Mouse (Mus musculus) heart, embryonic 11.5 days (tissue): ENCODE data around the gene Rxfp4. TPM values are rescaled to one million over a fixed set of nuclear protein-coding genes. Genes with fewer than 3 reads are reported as not detected.
A peak's percentile ranks its signal among the peaks of the same experiment; 100 is the strongest.

Experiments
- ATAC-seq: fragments of 200-750 bp; cut with Nextera tagmentation; replicated peaks from 2 replicates; pipeline ENCODE4 v1.8.0; 2017; ENCODE audit warnings: moderate library complexity; ENCODE audit not compliant: insufficient number of reproducible peaks, low FRiP score, low TSS enrichment
- H3K27ac ChIP-seq: fragments of 300-500 bp; sonication (generic); 2 replicates; pipeline ENCODE4 v1.5.1; 2014; ENCODE audit warnings: mild to moderate bottlenecking, low read depth, low read length
- H3K27me3 ChIP-seq: fragments of 300-500 bp; sonication (generic); 2 replicates; pipeline ENCODE4 v1.6.1; 2014; ENCODE audit warnings: mild to moderate bottlenecking, low read length, mixed read lengths; ENCODE audit not compliant: control insufficient read depth, insufficient read depth
- H3K36me3 ChIP-seq: fragments of 300-500 bp; sonication (generic); 2 replicates; pipeline ENCODE4 v1.6.1; 2014; ENCODE audit warnings: mild to moderate bottlenecking, low read length, moderate library complexity, mixed read lengths; ENCODE audit not compliant: control insufficient read depth, insufficient read depth
- H3K4me1 ChIP-seq: fragments of 300-500 bp; sonication (generic); 2 replicates; pipeline ENCODE4 v1.6.1; 2014; ENCODE audit warnings: low read length; ENCODE audit not compliant: control insufficient read depth, insufficient read depth
- H3K4me2 ChIP-seq: fragments of 300-500 bp; sonication (generic); 2 replicates; pipeline ENCODE4 v1.6.1; 2014; ENCODE audit warnings: mild to moderate bottlenecking, moderate library complexity
- H3K4me3 ChIP-seq: fragments of 300-500 bp; sonication (generic); 2 replicates; pipeline ENCODE4 v1.5.1; 2014; ENCODE audit warnings: low read depth, low read length
- H3K9ac ChIP-seq: fragments of 300-500 bp; sonication (generic); 2 replicates; pipeline ENCODE4 v1.6.1; 2014; ENCODE audit warnings: mild to moderate bottlenecking, low read depth, low read length, moderate library complexity
- H3K9me3 ChIP-seq: fragments of 300-500 bp; sonication (generic); replicated peaks from 2 replicates; pipeline ENCODE4 v1.6.1; 2016; ENCODE audit warnings: low read length; ENCODE audit not compliant: control insufficient read depth
- WGBS: fragments of 180-500 bp; shearing (Covaris S2); extraction: QIAGEN DNeasy Blood & Tissue Kit; methylation state at CpG from one replicate; pipeline ENCODE4 v1.1.7; 2014; ENCODE audit not compliant: insufficient replicate concordance; 5-methylcytosine and 5-hydroxymethylcytosine counted together
- polyA plus RNA-seq: library from polyadenylated mRNA; unstranded; fragments of >200 nt; fragmentation: Nextera tagmentation; extraction: Ambion mirVana; gene quantifications from 2 replicates; pipeline ENCODE4 v1.2.1, GENCODE M21; 2014

Gene Rxfp4
- polyA plus RNA-seq, 1 experiment from 2014 or later = not detected

DNA sequence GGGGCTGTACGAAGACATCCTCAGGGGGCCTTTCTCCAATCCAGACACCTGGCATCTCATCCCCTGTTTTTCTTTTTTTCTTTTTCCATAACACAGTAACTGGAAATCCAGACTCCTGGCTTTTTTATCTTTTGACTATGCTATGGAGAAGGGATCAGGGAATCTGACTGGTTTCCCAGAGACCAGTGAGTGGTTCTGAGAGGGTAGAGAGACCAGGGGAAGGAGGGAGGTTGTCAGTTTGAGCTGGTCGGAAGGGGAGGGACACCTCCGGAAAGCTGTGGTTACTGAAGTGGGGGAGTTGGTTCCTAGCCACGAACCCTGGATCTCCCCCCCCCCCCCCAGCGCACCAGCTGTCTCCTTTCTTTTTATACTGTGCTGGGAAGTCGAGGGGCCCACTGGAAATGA is 30.0 kb downstream of the Rxfp4 start:
- no peaks in the 10 kb centered on the region for H3K27me3 ChIP-seq
- peak overlapping the region; percentile 98 for H3K27ac ChIP-seq
- 0% methylated on average over 4 of the region's 6 CpGs for WGBS
- H3K36me3 ChIP-seq = 0 out of 2 replicates have a peak, but pooled peaks cover 2% of the 10 kb centered on the region
- peaks cover 51% of the 10 kb centered on the region for H3K4me1 ChIP-seq
- no peaks in the 10 kb centered on the region for H3K9me3 ChIP-seq
- peak overlapping the region; percentile 76 for H3K4me3 ChIP-seq
- peak overlapping the region; percentile 95 for H3K4me2 ChIP-seq
- ATAC-seq = peak; percentile 20; the same call in 1 of the 2 replicates
- H3K9ac ChIP-seq = peak overlapping the region; percentile 98

DNA sequence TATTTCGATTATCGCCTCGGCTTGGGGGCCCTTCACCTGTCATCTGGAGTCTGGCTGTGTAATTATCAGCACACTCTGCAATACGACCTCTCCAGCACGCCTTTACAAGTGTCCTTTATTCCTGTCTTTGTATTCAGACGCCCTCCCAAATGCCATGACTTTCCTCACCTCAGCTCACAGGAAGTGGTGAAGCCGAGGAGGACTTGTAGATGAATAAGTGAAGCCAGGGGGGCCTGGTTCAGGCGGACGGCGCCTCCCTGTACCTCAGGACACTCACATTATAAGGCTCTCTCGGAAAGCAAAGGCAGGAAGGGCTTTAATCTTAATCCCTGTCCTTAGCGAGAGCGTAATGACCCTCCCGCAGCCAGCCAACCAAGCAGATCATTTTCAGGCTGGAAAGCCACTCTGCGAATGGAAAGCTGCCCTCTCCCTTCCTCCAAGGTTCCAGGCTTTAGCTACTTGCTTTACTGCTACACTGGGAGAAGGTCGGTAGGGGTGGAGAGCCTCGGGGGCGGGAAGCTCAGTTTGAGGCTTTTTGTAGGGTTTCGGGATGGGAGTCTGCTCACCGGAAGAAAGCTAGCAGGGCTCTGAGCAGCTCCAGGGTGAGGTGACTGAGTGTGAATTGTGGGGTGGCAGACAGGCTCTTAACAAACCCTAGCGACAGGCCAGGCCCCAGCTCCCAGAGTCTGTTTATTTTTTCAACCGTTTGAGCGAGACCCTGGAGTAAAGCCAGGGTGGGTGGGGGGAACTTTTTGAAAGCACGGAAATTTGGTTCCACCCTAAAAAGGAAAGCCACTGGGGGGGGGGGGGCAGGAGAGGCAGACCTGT is 30.6 kb downstream of the Rxfp4 start:
- H3K27me3 ChIP-seq = no peaks in the 10 kb centered on the region
- peaks cover 55% of the 10 kb centered on the region for H3K4me1 ChIP-seq
- H3K9ac ChIP-seq = peak overlapping the region; percentile 98
- H3K36me3 ChIP-seq = 0 out of 2 replicates have a peak, but pooled peaks cover 2% of the 10 kb centered on the region
- ATAC-seq = no peak
- WGBS = under 1% methylated on average over 24 of the region's 24 CpGs
- peak overlapping the region; percentile 95 for H3K4me2 ChIP-seq
- H3K4me3 ChIP-seq = peak overlapping the region; percentile 76
- H3K27ac ChIP-seq = peak overlapping the region; percentile 98
- H3K9me3 ChIP-seq = no peaks in the 10 kb centered on the region

DNA sequence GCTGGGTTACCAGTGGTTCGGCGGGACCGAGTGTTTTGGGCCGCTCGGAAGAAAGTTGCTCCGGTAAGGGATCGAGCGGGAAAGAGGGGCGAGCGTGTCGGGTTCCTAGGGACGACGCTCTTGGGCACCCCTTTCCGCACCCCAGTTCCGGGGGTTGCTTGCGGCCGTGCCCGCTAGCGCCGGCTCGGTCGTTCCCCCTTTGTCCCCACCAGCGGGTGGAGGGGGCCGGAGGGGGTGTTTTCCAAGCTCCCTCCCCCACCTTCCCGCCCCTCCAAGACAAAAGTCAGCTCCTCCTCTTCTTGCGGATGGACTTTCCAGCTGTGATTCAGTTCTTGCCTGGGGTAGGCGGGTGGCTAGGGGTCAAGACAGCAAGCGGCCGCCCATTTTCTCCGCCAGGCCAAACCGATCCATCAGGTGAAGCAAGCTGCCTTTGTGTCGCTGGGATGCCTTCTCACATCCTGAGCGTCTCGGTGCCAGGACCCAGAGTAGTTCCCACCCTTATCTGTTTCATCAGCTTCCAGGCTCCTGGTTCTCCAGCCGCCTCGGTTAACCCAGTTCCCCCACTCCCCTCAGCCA is 31.3 kb downstream of the Rxfp4 start:
- Histone ChIP-seq H3K9me3 (no peaks in the 10 kb centered on the region), H3K4me2 (peak overlapping the region; percentile 95), H3K27ac (peak overlapping the region; percentile 98), H3K36me3 (0 out of 2 replicates have a peak, but pooled peaks cover 2% of the 10 kb centered on the region), H3K4me1 (peaks cover 48% of the 10 kb centered on the region), H3K9ac (peak overlapping the region; percentile 98), H3K27me3 (no peaks in the 10 kb centered on the region), H3K4me3 (peak overlapping the region; percentile 76)
- ATAC-seq = peak; percentile 22
- under 1% methylated on average over 35 of the region's 36 CpGs for WGBS

DNA sequence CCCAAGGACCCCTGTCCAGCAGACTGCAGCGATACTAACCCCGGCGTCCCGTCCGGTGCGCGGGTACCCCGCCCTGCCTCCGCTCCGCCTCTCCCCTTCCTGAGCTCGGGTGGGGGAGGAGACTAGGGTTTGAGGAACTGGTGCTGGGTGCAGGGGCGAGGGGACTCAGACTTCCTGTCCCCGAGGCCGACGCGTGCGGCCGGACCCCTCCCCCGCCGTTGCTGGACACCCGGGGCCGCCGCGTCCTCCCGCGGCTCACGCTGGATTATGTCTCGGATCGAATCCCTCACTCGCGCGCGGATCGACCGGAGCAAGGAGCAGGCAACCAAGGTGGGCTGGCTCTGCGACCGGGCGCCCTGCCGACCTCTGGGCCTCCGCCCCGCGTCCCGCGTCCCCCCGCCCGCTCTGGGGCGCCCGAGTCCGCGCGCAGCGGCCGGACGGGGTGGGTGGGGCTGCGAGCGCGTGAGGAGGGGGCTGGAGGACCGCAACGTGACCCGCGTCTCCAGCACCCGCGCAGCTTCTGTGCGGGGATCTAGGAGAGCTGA is 31.9 kb downstream of the Rxfp4 start:
- Histone ChIP-seq H3K27ac (peak overlapping the region; percentile 98), H3K4me1 (peaks cover 48% of the 10 kb centered on the region), H3K4me3 (peak overlapping the region; percentile 76)

DNA sequence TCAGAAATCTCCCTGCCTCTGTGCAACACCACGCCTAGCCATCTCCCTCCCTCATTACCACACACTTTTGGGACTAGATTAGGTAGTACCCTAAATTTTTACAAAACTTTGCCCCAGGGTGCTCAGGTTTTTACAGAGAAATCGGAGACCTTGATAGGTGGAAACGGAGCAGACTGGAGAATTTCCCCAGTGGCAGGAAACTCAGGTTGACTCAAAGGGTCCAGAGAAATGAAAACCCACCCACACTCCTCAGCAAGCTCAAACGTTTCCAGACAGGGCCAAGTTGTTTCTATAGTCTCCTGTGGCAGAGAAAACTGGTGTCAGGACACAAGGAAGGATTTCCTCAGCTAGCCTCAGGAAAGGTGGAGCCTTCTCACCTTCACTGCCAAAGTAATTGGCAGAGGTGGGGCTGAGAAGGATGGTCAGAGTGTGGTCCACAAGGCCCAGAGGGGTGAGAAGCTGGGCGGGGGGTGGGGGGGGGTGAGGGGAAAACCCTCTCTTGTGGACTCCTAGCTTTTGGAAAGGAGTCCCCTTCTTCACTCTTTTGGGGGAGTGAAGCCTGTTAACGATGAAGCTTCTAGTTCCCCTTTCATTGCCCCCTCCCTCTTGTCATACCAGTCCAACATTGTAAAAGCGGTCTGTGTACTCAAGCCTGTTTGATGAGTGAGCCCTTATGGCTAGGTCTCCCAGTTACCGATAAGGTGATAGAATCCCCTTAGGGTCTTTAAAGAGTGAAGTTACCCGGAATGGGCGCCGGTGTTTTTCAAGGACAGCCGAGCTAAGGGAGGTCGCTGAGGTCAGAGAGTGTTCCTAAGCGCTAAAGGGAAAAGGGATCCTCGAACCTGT is 32.6 kb downstream of the Rxfp4 start:
- H3K36me3 ChIP-seq = 0 out of 2 replicates have a peak, but pooled peaks cover 2% of the 10 kb centered on the region
- no peak for ATAC-seq
- H3K27me3 ChIP-seq = no peaks in the 10 kb centered on the region
- WGBS = 13% methylated on average over 15 of the region's 15 CpGs
- H3K9me3 ChIP-seq = no peaks in the 10 kb centered on the region
- H3K27ac ChIP-seq = peak overlapping the region; percentile 98
- H3K4me2 ChIP-seq = peak overlapping the region; percentile 95
- H3K4me1 ChIP-seq = peaks cover 48% of the 10 kb centered on the region
- H3K4me3 ChIP-seq = peak overlapping the region; percentile 76
- peak overlapping the region; percentile 98 for H3K9ac ChIP-seq

More for the DNA sequence above, 31.9 kb downstream of the Rxfp4 start:
- Histone ChIP-seq H3K9me3 (no peaks in the 10 kb centered on the region), H3K36me3 (0 out of 2 replicates have a peak, but pooled peaks cover 2% of the 10 kb centered on the region), H3K4me2 (peak overlapping the region; percentile 95), H3K27me3 (no peaks in the 10 kb centered on the region), H3K9ac (peak overlapping the region; percentile 98)
- under 1% methylated on average over 60 of the region's 64 CpGs for WGBS
- peak; percentile 70 for ATAC-seq

DNA sequence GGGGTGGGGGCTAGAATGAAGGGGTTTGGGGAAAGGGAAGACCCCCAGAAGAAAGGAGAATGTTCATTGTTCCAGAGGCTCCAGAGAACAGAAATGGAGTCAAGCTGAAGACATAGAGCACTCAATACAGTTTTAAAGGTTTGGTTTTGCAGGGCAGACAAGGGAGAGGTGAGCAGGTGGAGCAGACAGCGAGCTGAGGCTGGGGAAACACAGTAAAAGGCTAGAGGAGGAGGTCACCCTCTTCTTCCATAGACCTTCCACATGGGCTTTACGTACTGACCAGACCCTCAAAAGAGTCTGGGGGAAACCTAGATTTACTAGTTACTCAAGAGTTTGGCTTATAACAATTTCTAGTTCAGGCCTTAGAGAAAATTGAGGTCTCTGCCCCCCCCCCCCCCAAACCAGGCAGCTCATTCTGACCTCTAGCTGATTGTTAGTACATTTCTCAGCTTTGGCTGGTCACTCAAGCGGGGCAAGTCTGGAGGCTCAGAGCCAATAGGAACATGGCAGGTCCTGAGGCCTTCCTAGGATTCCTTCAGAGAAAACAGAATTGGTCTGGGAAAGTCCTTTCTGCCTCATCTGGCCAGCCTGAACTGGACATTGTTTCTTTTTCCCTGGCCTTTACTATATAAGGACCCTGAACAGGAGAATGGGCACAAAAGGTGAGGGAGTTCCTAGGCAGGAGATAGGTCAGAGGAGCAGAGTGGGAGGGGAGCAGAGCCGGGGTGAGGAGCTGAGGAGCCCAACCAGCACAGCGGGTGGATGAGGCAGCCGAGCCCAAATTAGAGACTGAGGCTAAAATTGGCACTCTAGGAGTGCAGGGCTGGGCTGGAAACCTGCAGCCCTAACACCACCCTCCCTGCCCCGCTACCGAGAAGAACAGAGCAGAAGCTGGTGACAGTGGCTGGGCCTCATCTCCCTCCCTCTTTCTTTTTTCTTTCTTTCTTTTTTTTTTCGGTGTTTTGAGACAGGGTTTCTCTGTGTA is 33.5 kb downstream of the Rxfp4 start:
- H3K4me2 ChIP-seq = peak overlapping the region; percentile 8; the same call in 1 of the 2 replicates
- no peak overlapping the region for H3K9ac ChIP-seq

DNA sequence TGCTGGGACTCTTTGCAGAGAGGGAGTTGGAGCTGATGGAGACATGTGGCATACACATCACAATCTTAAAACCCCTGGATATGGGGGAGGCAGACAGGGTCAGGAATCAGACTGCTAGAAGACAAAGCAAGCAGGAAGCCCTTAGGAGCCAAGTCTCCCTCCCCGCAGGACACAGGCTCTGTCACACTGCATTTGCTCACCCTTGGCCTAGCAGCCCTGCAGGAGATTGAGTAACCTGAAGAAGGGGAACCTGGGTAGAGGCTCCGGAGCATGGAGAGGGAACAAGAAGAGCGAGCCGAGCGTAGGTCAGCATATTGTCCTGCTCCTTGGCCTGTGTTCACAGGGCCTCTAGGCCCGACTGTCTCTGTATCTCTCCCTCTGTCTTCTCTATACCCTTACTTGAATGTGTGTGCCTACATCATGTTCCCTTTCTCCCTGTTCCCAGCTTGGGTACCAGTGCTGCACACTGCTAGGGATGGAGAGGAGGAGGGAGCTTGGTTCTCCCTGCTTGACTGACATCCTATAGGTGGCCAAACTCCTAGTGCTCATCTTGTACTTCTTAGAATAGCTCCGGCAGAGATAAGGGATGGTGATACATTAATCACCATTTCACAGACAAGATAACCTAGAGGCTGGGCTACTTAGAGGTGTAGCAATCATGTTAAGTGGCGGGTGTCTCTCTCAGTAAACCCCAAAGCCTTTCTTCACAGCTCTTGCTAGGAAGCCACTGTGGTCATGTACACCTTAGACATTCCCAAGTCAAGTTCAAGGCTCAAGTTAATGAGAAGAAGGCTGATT is 34.7 kb downstream of the Rxfp4 start:
- Histone ChIP-seq H3K4me3 (no peak overlapping the region), H3K9me3 (no peaks in the 10 kb centered on the region), H3K4me2 (no peak overlapping the region), H3K9ac (no peak overlapping the region), H3K27ac (no peak overlapping the region), H3K36me3 (no peaks in the 10 kb centered on the region), H3K4me1 (peaks cover 29% of the 10 kb centered on the region), H3K27me3 (no peaks in the 10 kb centered on the region)
- no peak for ATAC-seq
- 49% methylated on average over 8 of the region's 8 CpGs for WGBS

More for the DNA sequence above, 33.5 kb downstream of the Rxfp4 start:
- Histone ChIP-seq H3K36me3 (no peaks in the 10 kb centered on the region), H3K4me3 (no peak overlapping the region), H3K27me3 (no peaks in the 10 kb centered on the region), H3K4me1 (peaks cover 39% of the 10 kb centered on the region), H3K27ac (peak overlapping the region; percentile 98), H3K9me3 (no peaks in the 10 kb centered on the region)
- ATAC-seq = no peak
- WGBS = 34% methylated on average over 9 of the region's 9 CpGs
